Mouse (Mus musculus) forebrain, embryonic 11.5 days (tissue): ENCODE measurements around the gene Pgm1. TPM values are rescaled to one million over a fixed set of nuclear protein-coding genes. Genes with fewer than 3 reads are reported as not detected.

Source experiments
- ATAC-seq: fragments of 200-750 bp; cut with Nextera tagmentation; replicated peaks from 2 replicates; pipeline ENCODE4 v1.8.0; 2017; ENCODE audit warnings: moderate TSS enrichment; ENCODE audit not compliant: low FRiP score
- DNase-seq: peaks from one replicate; pipeline ENCODE4 v3.0.0-alpha.2; 2017; ENCODE audit warnings: low spot score
- H3K27ac ChIP-seq: fragments of 300-500 bp; sonication (generic); 2 replicates; pipeline ENCODE4 v1.5.1; 2014; ENCODE audit warnings: low read depth, low read length
- H3K27me3 ChIP-seq: fragments of 300-500 bp; sonication (generic); 2 replicates; pipeline ENCODE4 v1.6.1; 2014; ENCODE audit warnings: mild to moderate bottlenecking, low read length, mixed read lengths; ENCODE audit not compliant: control insufficient read depth, insufficient read depth
- H3K36me3 ChIP-seq: fragments of 300-500 bp; sonication (generic); 2 replicates; pipeline ENCODE4 v1.6.1; 2014; ENCODE audit warnings: mild to moderate bottlenecking, low read length, moderate library complexity, mixed read lengths; ENCODE audit not compliant: control insufficient read depth, insufficient read depth
- H3K4me1 ChIP-seq: fragments of 300-500 bp; sonication (generic); replicated peaks from 2 replicates; pipeline ENCODE4 v1.6.1; 2014; ENCODE audit warnings: low read length, mixed read lengths; ENCODE audit not compliant: control insufficient read depth, insufficient read depth
- H3K4me2 ChIP-seq: fragments of 300-500 bp; sonication (generic); 2 replicates; pipeline ENCODE4 v1.6.1; 2014; ENCODE audit warnings: low read depth, mild to moderate bottlenecking, low read length, moderate library complexity, mixed read lengths; ENCODE audit not compliant: severe bottlenecking
- H3K4me3 ChIP-seq: fragments of 300-500 bp; sonication (generic); 2 replicates; pipeline ENCODE4 v1.5.1; 2014; ENCODE audit warnings: low read depth, low read length
- H3K9ac ChIP-seq: fragments of 300-500 bp; sonication (generic); 2 replicates; pipeline ENCODE4 v1.6.1; 2014; ENCODE audit warnings: low read length
- H3K9me3 ChIP-seq: fragments of 300-500 bp; sonication (generic); 2 replicates; pipeline ENCODE4 v1.6.1; 2016; ENCODE audit warnings: low read length, mixed read lengths; ENCODE audit not compliant: control insufficient read depth
- WGBS: fragments of 180-500 bp; shearing (Covaris S2); extraction: QIAGEN DNeasy Blood & Tissue Kit; methylation state at CpG from one replicate; pipeline ENCODE4 v1.1.7; 2014; 5-methylcytosine and 5-hydroxymethylcytosine counted together
- polyA plus RNA-seq: library from polyadenylated mRNA; unstranded; fragments of >200 nt; fragmentation: Nextera tagmentation; extraction: Ambion mirVana; gene quantifications from 2 replicates; pipeline ENCODE4 v1.2.1, GENCODE M21; 2014

The Pgm1 gene
- polyA plus RNA-seq, 1 experiment from 2014 or later, result 56.8 TPM

GRCm38 (mm10) chr4:99931240-99931580 lies 2.0 kb downstream of the Pgm1 start:
- Histone ChIP-seq H3K27ac (no peak overlapping the region), H3K4me1 (no peaks in the 10 kb centered on the region), H3K9ac (no peak overlapping the region), H3K36me3 (no peaks in the 10 kb centered on the region), H3K9me3 (no peaks in the 10 kb centered on the region), H3K27me3 (no peaks in the 10 kb centered on the region), H3K4me2 (no peak overlapping the region), H3K4me3 (no peak overlapping the region)
- WGBS, result 62% methylated on average over 11 of the region's 11 CpGs
- no peak for ATAC-seq
- no peak for DNase-seq

- ATAC-seq (no peak), DNase-seq (no peak)
- Histone ChIP-seq H3K4me1 (no peaks in the 10 kb centered on the region), H3K9ac (no peak overlapping the region), H3K36me3 (no peaks in the 10 kb centered on the region), H3K4me3 (no peak overlapping the region), H3K4me2 (no peak overlapping the region), H3K27me3 (no peaks in the 10 kb centered on the region), H3K27ac (no peak overlapping the region), H3K9me3 (no peaks in the 10 kb centered on the region)
- WGBS, result 91% methylated on average over 4 of the region's 4 CpGs
Measured at GRCm38 (mm10) chr4:99931807-99932206, 2.6 kb downstream of the Pgm1 start.

GRCm38 (mm10) chr4:99934859-99935258 lies 5.6 kb downstream of the Pgm1 start:
- Histone ChIP-seq H3K4me3 (no peak overlapping the region), H3K36me3 (no peaks in the 10 kb centered on the region), H3K4me1 (no peaks in the 10 kb centered on the region), H3K27ac (no peak overlapping the region), H3K4me2 (no peak overlapping the region), H3K27me3 (no peaks in the 10 kb centered on the region), H3K9ac (no peak overlapping the region), H3K9me3 (no peaks in the 10 kb centered on the region)
- WGBS, result 93% methylated on average over 7 of the region's 7 CpGs
- ATAC-seq (no peak), DNase-seq (no peak)

GRCm38 (mm10) chr4:99936278-99936677 lies 7.1 kb downstream of the Pgm1 start:
- DNase-seq, result no peak
- Histone ChIP-seq H3K27me3 (no peaks in the 10 kb centered on the region), H3K4me1 (no peaks in the 10 kb centered on the region), H3K9ac (no peak overlapping the region), H3K27ac (no peak overlapping the region), H3K4me3 (no peak overlapping the region), H3K4me2 (no peak overlapping the region), H3K36me3 (no peaks in the 10 kb centered on the region), H3K9me3 (no peaks in the 10 kb centered on the region)
- ATAC-seq, result no peak
- WGBS, result 94% methylated on average over 5 of the region's 5 CpGs

GRCm38 (mm10) chr4:99939711-99940505 lies 10.7 kb downstream of the Pgm1 start:
- Histone ChIP-seq H3K9me3 (no peaks in the 10 kb centered on the region), H3K36me3 (no peaks in the 10 kb centered on the region), H3K4me2 (no peak overlapping the region), H3K9ac (no peak overlapping the region), H3K4me3 (no peak overlapping the region), H3K27me3 (no peaks in the 10 kb centered on the region), H3K4me1 (no peaks in the 10 kb centered on the region), H3K27ac (no peak overlapping the region)
- no peak for DNase-seq
- WGBS, result 77% methylated on average over 16 of the region's 16 CpGs
- no peak for ATAC-seq

- H3K36me3 ChIP-seq, result no peaks in the 10 kb centered on the region
- ATAC-seq (no peak; the same call in 1 of the 2 replicates), DNase-seq (no peak)
- 88% methylated on average over 10 of the region's 10 CpGs for WGBS
- H3K9me3 ChIP-seq, result no peaks in the 10 kb centered on the region
- H3K4me3 ChIP-seq, result no peak overlapping the region
- H3K4me1 ChIP-seq, result no peaks in the 10 kb centered on the region
- H3K9ac ChIP-seq, result no peak overlapping the region
- no peak overlapping the region for H3K4me2 ChIP-seq
- H3K27me3 ChIP-seq, result no peaks in the 10 kb centered on the region
- H3K27ac ChIP-seq, result no peak overlapping the region
Measured at GRCm38 (mm10) chr4:99941655-99942414, 12.6 kb downstream of the Pgm1 start.

GRCm38 (mm10) chr4:99944606-99945005 lies 15.4 kb downstream of the Pgm1 start:
- H3K4me1 ChIP-seq, result no peaks in the 10 kb centered on the region
- H3K36me3 ChIP-seq, result no peaks in the 10 kb centered on the region
- no peaks in the 10 kb centered on the region for H3K27me3 ChIP-seq
- H3K4me3 ChIP-seq, result no peak overlapping the region
- no peaks in the 10 kb centered on the region for H3K9me3 ChIP-seq
- no peak overlapping the region for H3K4me2 ChIP-seq
- WGBS, result 86% methylated on average over 2 of the region's 2 CpGs
- no peak overlapping the region for H3K9ac ChIP-seq
- no peak overlapping the region for H3K27ac ChIP-seq
- DNase-seq (no peak), ATAC-seq (no peak)

GRCm38 (mm10) chr4:99945011-99945410 lies 15.8 kb downstream of the Pgm1 start:
- no peaks in the 10 kb centered on the region for H3K27me3 ChIP-seq
- H3K4me1 ChIP-seq, result no peaks in the 10 kb centered on the region
- ATAC-seq, result no peak
- H3K4me2 ChIP-seq, result no peak overlapping the region
- H3K9me3 ChIP-seq, result no peaks in the 10 kb centered on the region
- no peaks in the 10 kb centered on the region for H3K36me3 ChIP-seq
- no peak for DNase-seq
- H3K4me3 ChIP-seq, result no peak overlapping the region
- WGBS, result 89% methylated on average over 7 of the region's 7 CpGs
- no peak overlapping the region for H3K27ac ChIP-seq
- H3K9ac ChIP-seq, result no peak overlapping the region
